Mouse (Mus musculus) cerebellum, adult 9-10 months (tissue): ENCODE results near the gene Ecsit.
"Not testable (repeated sequence)": the region's sequence is repeated elsewhere in the genome, so short reads cannot be mapped to it uniquely, and the experiment has no call there.

Source experiments
- DNase-seq: peaks from one replicate; pipeline ENCODE4 v3.0.0; 2022

Ecsit gene

GRCm38 (mm10) chr9:22089281-22089680, 4.0 kb upstream of the Ecsit start:
- DNase-seq, result no peak

- no peak for DNase-seq
Measured at GRCm38 (mm10) chr9:22087034-22087618, 1.9 kb upstream of the Ecsit start.

- no peak for DNase-seq
Measured at GRCm38 (mm10) chr9:22086012-22086411, 774 bp upstream of the Ecsit start.

GRCm38 (mm10) chr9:22084667-22085021, 594 bp downstream of the Ecsit start:
- no peak for DNase-seq

GRCm38 (mm10) chr9:22076223-22076622, 9.0 kb downstream of the Ecsit start:
- DNase-seq, result peak; percentile 29

GRCm38 (mm10) chr9:22075778-22076177, 9.5 kb downstream of the Ecsit start:
- DNase-seq, result not testable (repeated sequence)

GRCm38 (mm10) chr9:22072276-22072675, 13.0 kb downstream of the Ecsit start:
- DNase-seq, result peak; percentile 77

- DNase-seq, result peak; percentile 97
Measured at GRCm38 (mm10) chr9:22070791-22071573, 14.3 kb downstream of the Ecsit start, which contains the start of the genes Gm49318 and Zfp653. Gene Gm49318 (minus strand): TSS chr9:22071259. Gene Zfp653 (minus strand): TSS chr9:22071376.

- DNase-seq, result peak; percentile 67
Measured at GRCm38 (mm10) chr9:22069881-22070553, 15.2 kb downstream of the Ecsit start.

GRCm38 (mm10) chr9:22067195-22067594, 18.0 kb downstream of the Ecsit start:
- peak; percentile 49 for DNase-seq

- peak; percentile 73 for DNase-seq
Measured at GRCm38 (mm10) chr9:22066433-22066832, 18.8 kb downstream of the Ecsit start.

GRCm38 (mm10) chr9:22065642-22066041, 19.6 kb downstream of the Ecsit start:
- peak; percentile 53 for DNase-seq

GRCm38 (mm10) chr9:22064341-22064740, 20.9 kb downstream of the Ecsit start:
- DNase-seq, result peak; percentile 95

GRCm38 (mm10) chr9:22061339-22061738, 23.9 kb downstream of the Ecsit start:
- DNase-seq, result peak; percentile 81

GRCm38 (mm10) chr9:22058011-22058424, 27.2 kb downstream of the Ecsit start:
- peak; percentile 81 for DNase-seq

- DNase-seq, result peak; percentile 57
Measured at GRCm38 (mm10) chr9:22057031-22057517, 28.2 kb downstream of the Ecsit start.

GRCm38 (mm10) chr9:22056303-22056910, 28.8 kb downstream of the Ecsit start:
- peak; percentile 59 for DNase-seq

GRCm38 (mm10) chr9:22055713-22056112, 29.5 kb downstream of the Ecsit start:
- DNase-seq, result peak; percentile 61

GRCm38 (mm10) chr9:22054411-22055076, 30.7 kb downstream of the Ecsit start:
- peak; percentile 92 for DNase-seq

GRCm38 (mm10) chr9:22053657-22054056, 31.6 kb downstream of the Ecsit start:
- no peak for DNase-seq

- DNase-seq, result peak; percentile 91
Measured at GRCm38 (mm10) chr9:22051958-22052254, 33.3 kb downstream of the Ecsit start, which contains the start of gene Elavl3. Gene Elavl3 (minus strand): TSS chr9:22052023.

GRCm38 (mm10) chr9:22051161-22051957, 33.9 kb downstream of the Ecsit start:
- peak; percentile 72 for DNase-seq
